Mouse (Mus musculus) liver, adult 2 months (tissue): ENCODE data around the gene Vmn1r68. TPM values are rescaled to one million over a fixed set of nuclear protein-coding genes. Genes with fewer than 3 reads are reported as not detected.

Source experiments
- DNase-seq: peaks from one replicate; pipeline ENCODE4 v3.0.0-alpha.2; 2011; ENCODE audit warnings: low read depth, low spot score; ENCODE audit errors: extremely low read depth
- H3K27ac ChIP-seq: fragments of 200-500 bp; replicated peaks from 2 replicates; pipeline ENCODE4 v1.5.1; 2012; ENCODE audit warnings: low read depth, mild to moderate bottlenecking, control low read depth, inconsistent platforms, low read length; ENCODE audit not compliant: insufficient read depth
- H3K27me3 ChIP-seq: fragments of 200-500 bp; 2 replicates; pipeline ENCODE4 v1.6.1; 2012; ENCODE audit warnings: mild to moderate bottlenecking, moderate library complexity, low read length, inconsistent platforms; ENCODE audit not compliant: control insufficient read depth, insufficient read depth
- H3K36me3 ChIP-seq: fragments of 200-500 bp; 2 replicates; pipeline ENCODE4 v1.6.1; 2012; ENCODE audit warnings: low read length, inconsistent platforms; ENCODE audit not compliant: control insufficient read depth, insufficient read depth
- H3K4me1 ChIP-seq: fragments of 200-500 bp; 2 replicates; pipeline ENCODE4 v1.6.1; 2011; ENCODE audit warnings: low read length; ENCODE audit not compliant: control insufficient read depth, insufficient read depth
- H3K4me3 ChIP-seq: fragments of 200-500 bp; 2 replicates; pipeline ENCODE4 v1.5.1; 2011; ENCODE audit warnings: low read depth, mild to moderate bottlenecking, control low read depth, low read length, moderate library complexity; ENCODE audit not compliant: insufficient read depth
- H3K79me2 ChIP-seq: fragments of 200-500 bp; 2 replicates; pipeline ENCODE4 v1.6.1; 2012; ENCODE audit warnings: inconsistent platforms, mild to moderate bottlenecking, low read length, moderate library complexity; ENCODE audit not compliant: control insufficient read depth, insufficient read depth
- H3K9ac ChIP-seq: fragments of 200-500 bp; 2 replicates; pipeline ENCODE4 v1.6.1; 2012; ENCODE audit warnings: low read depth, mild to moderate bottlenecking, control low read depth, inconsistent platforms, low read length
- CTCF ChIP-seq: fragments of 200-500 bp; IDR thresholded peaks from 2 replicates; pipeline ENCODE4 v1.5.1; 2011; ENCODE audit warnings: low read depth, low read length, control low read depth
- POLR2A ChIP-seq: fragments of 200-500 bp; IDR thresholded peaks from 2 replicates; pipeline ENCODE4 v1.6.1; 2011; ENCODE audit warnings: low read length, control low read depth; ENCODE audit not compliant: insufficient read depth; ENCODE audit errors: extremely low read depth
- WGBS: fragments of 180-500 bp; shearing (Covaris S2); methylation state at CpG from one replicate; pipeline ENCODE4 v1.1.7; 2018; 5-methylcytosine and 5-hydroxymethylcytosine counted together
- polyA plus RNA-seq: library from polyadenylated mRNA; depleted of rRNA; stranded (reverse); fragments of >200 nt; gene quantifications from 2 replicates; pipeline ENCODE4 v1.2.3, GENCODE M21; 2012; rRNA removed
- total RNA-seq: library from RNA; depleted of rRNA; stranded (reverse); fragments of >200 nt; gene quantifications from 2 replicates; pipeline ENCODE4 v1.2.3, GENCODE M21; 2014; rRNA removed

Gene Vmn1r68
- not detected in 2 replicates for total RNA-seq
- not detected in 2 replicates for polyA plus RNA-seq

- no peaks in the 10 kb centered on the region for H3K36me3 ChIP-seq
- H3K9ac ChIP-seq = no peak within 1 kb of the TSS
- no peaks in the 10 kb centered on the region for H3K79me2 ChIP-seq
- WGBS = 50% methylated on average over 2 of the region's 2 CpGs
- no peak within 1 kb of the TSS for H3K27ac ChIP-seq
- DNase-seq = no peak
- no peaks in the 10 kb centered on the region for H3K4me1 ChIP-seq
- H3K27me3 ChIP-seq = no peaks in the 10 kb centered on the region
- TF ChIP-seq POLR2A (no peak), CTCF (no peak)
- H3K4me3 ChIP-seq = no peak within 1 kb of the TSS
These were observed at the start of gene Vmn1r68 for GRCm38 (mm10) chr7:10558385-10558784. TSS of gene Vmn1r68 (minus strand) at chr7:10558485.

- no peak overlapping the region for H3K4me3 ChIP-seq
- TF ChIP-seq CTCF (no peak), POLR2A (no peak)
- WGBS = 31% methylated on average over 6 of the region's 6 CpGs
These were observed 62.7 kb downstream of the Vmn1r68 start for GRCm38 (mm10) chr7:10495578-10495977.

GRCm38 (mm10) chr7:10494786-10495521, 63.3 kb downstream of the Vmn1r68 start, which contains the start of gene Zik1:
TSS of gene Zik1 (minus strand) at chr7:10495394.
- Histone ChIP-seq H3K4me1 (no peaks in the 10 kb centered on the region), H3K79me2 (no peaks in the 10 kb centered on the region), H3K27ac (no peak within 1 kb of the TSS), H3K27me3 (no peaks in the 10 kb centered on the region), H3K9ac (peak within 1 kb of the TSS; percentile 32), H3K36me3 (peaks cover 8% of the 10 kb centered on the region; the same call in 1 of the 2 replicates), H3K4me3 (peak within 1 kb of the TSS; percentile 61)
- TF ChIP-seq POLR2A (no peak), CTCF (no peak)
- peak; percentile 67 for DNase-seq
- WGBS = 2% methylated on average over 33 of the region's 33 CpGs

More at GRCm38 (mm10) chr7:10495578-10495977, 62.7 kb downstream of the Vmn1r68 start:
- Histone ChIP-seq H3K4me1 (no peaks in the 10 kb centered on the region), H3K79me2 (no peaks in the 10 kb centered on the region), H3K27me3 (no peaks in the 10 kb centered on the region), H3K27ac (no peak overlapping the region), H3K36me3 (peaks cover 4% of the 10 kb centered on the region; the same call in 1 of the 2 replicates), H3K9ac (no peak overlapping the region)
- DNase-seq = no peak

- Histone ChIP-seq H3K4me1 (no peaks in the 10 kb centered on the region), H3K27ac (no peak overlapping the region), H3K36me3 (no peaks in the 10 kb centered on the region), H3K4me3 (no peak overlapping the region), H3K27me3 (no peaks in the 10 kb centered on the region), H3K79me2 (no peaks in the 10 kb centered on the region), H3K9ac (no peak overlapping the region)
- TF ChIP-seq POLR2A = no peak
- TF ChIP-seq CTCF = no peak
- DNase-seq = no peak
- WGBS = 63% methylated on average over 18 of the region's 18 CpGs
These were observed 77.6 kb downstream of the Vmn1r68 start for GRCm38 (mm10) chr7:10480588-10481233.

GRCm38 (mm10) chr7:10479813-10480212, 78.5 kb downstream of the Vmn1r68 start:
- no peak for TF ChIP-seq CTCF
- no peak for TF ChIP-seq POLR2A
- Histone ChIP-seq H3K79me2 (no peaks in the 10 kb centered on the region), H3K4me3 (no peak overlapping the region), H3K4me1 (no peaks in the 10 kb centered on the region), H3K9ac (no peak overlapping the region), H3K27ac (no peak overlapping the region), H3K36me3 (no peaks in the 10 kb centered on the region), H3K27me3 (no peaks in the 10 kb centered on the region)
- DNase-seq = no peak
